Mouse (Mus musculus) hindbrain, postnatal 0 days (tissue): Measurements from ENCODE around the gene Fggy. TPM values are rescaled to one million over a fixed set of nuclear protein-coding genes. Genes with fewer than 3 reads are reported as not detected.
A peak's percentile ranks its signal among the peaks of the same experiment; 100 is the strongest.

Experiments
- ATAC-seq: fragments of 200-750 bp; cut with Nextera tagmentation; 2 replicates; pipeline ENCODE4 v1.8.0; 2017; ENCODE audit warnings: mild to moderate bottlenecking, moderate TSS enrichment, moderate library complexity
- DNase-seq: peaks from one replicate; pipeline ENCODE4 v3.0.0-alpha.2; 2015; ENCODE audit warnings: low spot score
- H3K27ac ChIP-seq: fragments of 300-500 bp; sonication (generic); 2 replicates; pipeline ENCODE4 v1.5.1; 2014; ENCODE audit warnings: mild to moderate bottlenecking
- H3K27me3 ChIP-seq: fragments of 300-500 bp; sonication (generic); 2 replicates; pipeline ENCODE4 v1.6.1; 2014; ENCODE audit warnings: low read length, mixed read lengths; ENCODE audit not compliant: insufficient read depth
- H3K36me3 ChIP-seq: fragments of 300-500 bp; sonication (generic); 2 replicates; pipeline ENCODE4 v1.6.1; 2014; ENCODE audit warnings: low read length, mixed read lengths; ENCODE audit not compliant: insufficient read depth
- H3K4me1 ChIP-seq: fragments of 300-500 bp; sonication (generic); 2 replicates; pipeline ENCODE4 v1.6.1; 2014; ENCODE audit warnings: antibody characterized with exemption, low read length, mixed read lengths; ENCODE audit not compliant: insufficient read depth
- H3K4me2 ChIP-seq: fragments of 300-500 bp; sonication (generic); 2 replicates; pipeline ENCODE4 v1.6.1; 2014; ENCODE audit warnings: low read depth, mild to moderate bottlenecking, low read length, moderate library complexity, mixed read lengths
- H3K4me3 ChIP-seq: fragments of 300-500 bp; sonication (generic); 2 replicates; pipeline ENCODE4 v1.5.1; 2014; ENCODE audit warnings: low read length
- H3K9ac ChIP-seq: fragments of 300-500 bp; sonication (generic); replicated peaks from 2 replicates; pipeline ENCODE4 v1.6.1; 2014; ENCODE audit warnings: mild to moderate bottlenecking, low read length, moderate library complexity, mixed read lengths
- H3K9me3 ChIP-seq: fragments of 300-500 bp; sonication (generic); 2 replicates; pipeline ENCODE4 v1.6.1; 2016; ENCODE audit warnings: low read length, mixed read lengths
- CTCF ChIP-seq: IDR thresholded peaks from 2 replicates; pipeline ENCODE4 v1.5.1; 2016; ENCODE audit warnings: antibody characterized with exemption, control low read depth, low read depth
- WGBS: fragments of 180-500 bp; shearing (Covaris S2); extraction: QIAGEN DNeasy Blood & Tissue Kit; methylation state at CpG from one replicate; pipeline ENCODE4 v1.1.7; 2014; 5-methylcytosine and 5-hydroxymethylcytosine counted together
- polyA plus RNA-seq: library from polyadenylated mRNA; unstranded; fragments of >200 nt; fragmentation: Nextera tagmentation; extraction: Ambion mirVana; gene quantifications from 2 replicates; pipeline ENCODE4 v1.2.1, GENCODE M21; 2015
- total RNA-seq: library from RNA; depleted of rRNA; stranded (reverse); fragments of >200 nt; gene quantifications from 2 replicates; pipeline ENCODE4 v1.2.3, GENCODE M21; 2014

Fggy gene
- total and polyA plus RNA-seq, 2 experiments from 2014 or later = 7.0 to 7.1 TPM

- ATAC-seq (no peak), DNase-seq (no peak)
- no peak overlapping the region for H3K27ac ChIP-seq
- no peaks in the 10 kb centered on the region for H3K9me3 ChIP-seq
- no peak for TF ChIP-seq CTCF
- H3K4me1 ChIP-seq = no peaks in the 10 kb centered on the region
- H3K36me3 ChIP-seq = no peaks in the 10 kb centered on the region
- no peak overlapping the region for H3K9ac ChIP-seq
- no peaks in the 10 kb centered on the region for H3K27me3 ChIP-seq
- no peak overlapping the region for H3K4me2 ChIP-seq
- 69% methylated on average over 3 of the region's 3 CpGs for WGBS
- H3K4me3 ChIP-seq = no peak overlapping the region
Measured at GRCm38 (mm10) chr4:95938701-95939100, 381.4 kb downstream of the Fggy start.

- 78% methylated on average over 1 of the region's 1 CpGs for WGBS
- H3K4me3 ChIP-seq = no peak overlapping the region
- ATAC-seq = no peak
Measured at GRCm38 (mm10) chr4:95947896-95948295, 390.6 kb downstream of the Fggy start.

GRCm38 (mm10) chr4:95953328-95953727 lies 396.0 kb downstream of the Fggy start:
- DNase-seq (no peak), ATAC-seq (no peak)
- Histone ChIP-seq H3K9me3 (no peaks in the 10 kb centered on the region), H3K4me2 (no peak overlapping the region), H3K4me3 (no peak overlapping the region), H3K36me3 (no peaks in the 10 kb centered on the region), H3K4me1 (no peaks in the 10 kb centered on the region), H3K9ac (no peak overlapping the region), H3K27ac (no peak overlapping the region), H3K27me3 (no peaks in the 10 kb centered on the region)
- TF ChIP-seq CTCF = no peak

More at GRCm38 (mm10) chr4:95947896-95948295, 390.6 kb downstream of the Fggy start:
- DNase-seq = no peak
- no peak for TF ChIP-seq CTCF
- Histone ChIP-seq H3K27ac (no peak overlapping the region), H3K36me3 (no peaks in the 10 kb centered on the region), H3K4me1 (no peaks in the 10 kb centered on the region), H3K4me2 (no peak overlapping the region), H3K9me3 (no peaks in the 10 kb centered on the region), H3K27me3 (no peaks in the 10 kb centered on the region), H3K9ac (no peak overlapping the region)

- Histone ChIP-seq H3K4me3 (peak within 1 kb of the TSS; percentile 74), H3K27me3 (no peaks in the 10 kb centered on the region), H3K4me1 (0 out of 2 replicates have a peak, but pooled peaks cover 6% of the 10 kb centered on the region), H3K36me3 (no peaks in the 10 kb centered on the region), H3K27ac (peak within 1 kb of the TSS; percentile 89), H3K4me2 (peak within 1 kb of the TSS; percentile 82), H3K9me3 (no peaks in the 10 kb centered on the region), H3K9ac (peak within 1 kb of the TSS; percentile 79)
- WGBS = 3% methylated on average over 76 of the region's 82 CpGs
- peak; percentile 16; the same call in 1 of the 2 replicates for TF ChIP-seq CTCF
- ATAC-seq (peak; percentile 99), DNase-seq (peak; percentile 98)
Measured at GRCm38 (mm10) chr4:95966928-95967724, 409.8 kb downstream of the Fggy start, which contains the start of gene Hook1. Gene Hook1, plus strand, starts transcription at chr4:95967240.
